20 mouse cellular contexts compared by ENCODE assay signal in genomic region chr7:121845964-121846363, GRCm38 (mm10). TPM values are rescaled to one million over a fixed set of nuclear protein-coding genes. Genes with fewer than 3 reads are reported as not detected.
"Had no signal": no experiment of that assay in that cellular context is flagged by ENCODE, and none has a peak within 500 bp of the region (broad histone marks: within the 10 kb centered on the region; RNA-seq: fewer than 3 reads in every experiment).

No protein-coding gene starts in this region.

- DNase-seq: heart, postnatal 10 days; heart, postnatal 14 days; heart, postnatal 36 days; heart, postnatal 4 days; kidney, adult 11 months; kidney, adult 18-20 months; kidney, adult 2 months; kidney, adult 8-10 months; kidney, adult 9 months; kidney, postnatal 10 days; kidney, postnatal 14 days; kidney, postnatal 25 days; kidney, postnatal 36 days; kidney, postnatal 4 days; layer of hippocampus, adult 9-11 months; layer of hippocampus, postnatal 36 days had no signal

RNA-seq across cellular contexts. Expression of gene Scnn1b, which starts 18.9 kb away (rescaled TPM):
- polyA plus RNA-seq: heart, embryonic 11.5 days; heart, embryonic 12.5 days; hindbrain, embryonic 13.5 days; large intestine, adult 2 months had no signal
